Mouse (Mus musculus) kidney, adult 2 months (tissue): ENCODE data around the gene Arhgap6.

Experiments used
- CTCF ChIP-seq: fragments of 200-500 bp; conservative IDR thresholded peaks from 2 replicates; pipeline ENCODE4 v1.5.1; 2011; ENCODE audit warnings: low read depth, mild to moderate bottlenecking, control low read depth, low read length, moderate library complexity, mixed read lengths; ENCODE audit not compliant: insufficient read depth, insufficient read length
- POLR2A ChIP-seq: fragments of 200-500 bp; IDR thresholded peaks from one replicate; pipeline ENCODE4 v1.6.1; 2011; ENCODE audit warnings: low read depth, low read length, control low read depth

DNA sequence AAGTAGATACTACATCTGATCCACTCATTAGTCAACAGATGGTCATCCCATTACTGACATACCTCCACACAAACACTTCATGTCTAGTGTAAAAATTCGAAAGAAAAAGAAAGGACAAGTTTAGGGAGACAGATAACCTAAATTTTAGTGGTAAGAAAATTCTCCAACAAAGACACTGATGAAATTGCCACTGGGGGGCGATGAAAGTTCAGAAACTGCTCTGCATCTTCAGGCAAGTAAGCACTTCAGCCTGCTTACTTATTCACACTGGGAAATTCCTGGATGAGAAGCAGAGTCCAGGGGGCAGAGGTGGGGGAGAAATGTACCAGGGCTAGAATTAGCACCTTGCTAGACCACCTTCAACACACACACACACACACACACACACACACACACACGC is 537.4 kb downstream of the Arhgap6 start:
- TF ChIP-seq CTCF (no peak), POLR2A (no peak)
